Mouse (Mus musculus) layer of hippocampus, postnatal 10 days (tissue): ENCODE data around the gene Gpr84. TPM values are rescaled to one million over a fixed set of nuclear protein-coding genes. Genes with fewer than 3 reads are reported as not detected.

Experiments used
- DNase-seq, 2 experiments: peaks; one replicate each; pipeline ENCODE4 v3.0.0; 2021; ENCODE audit warnings: low spot score in 2 of 2
- total RNA-seq, 2 experiments: library from RNA; stranded (reverse); gene quantifications; 2 replicates each; pipeline ENCODE4 v1.2.3; 2021

Gpr84 gene
- total RNA-seq, 2 experiments from 2014 or later, result 0.89 to 1.0 TPM

- no peak for DNase-seq
Measured at GRCm38 (mm10) chr15:103308056-103308875, 2.1 kb downstream of the Gpr84 start.

GRCm38 (mm10) chr15:103307125-103307524, 3.3 kb downstream of the Gpr84 start:
- DNase-seq, result peak; percentile 96

GRCm38 (mm10) chr15:103305792-103306645, 4.4 kb downstream of the Gpr84 start:
- DNase-seq, result no peak

- DNase-seq, result peak; percentile 97
Measured at GRCm38 (mm10) chr15:103305070-103305678, 5.2 kb downstream of the Gpr84 start.

- no peak for DNase-seq
Measured at GRCm38 (mm10) chr15:103304616-103304969, 5.8 kb downstream of the Gpr84 start.

- DNase-seq, result no peak
Measured at GRCm38 (mm10) chr15:103303916-103304615, 6.3 kb downstream of the Gpr84 start.

GRCm38 (mm10) chr15:103302341-103303021, 7.9 kb downstream of the Gpr84 start:
- DNase-seq, result no peak

- no peak for DNase-seq
Measured at GRCm38 (mm10) chr15:103301547-103302340, 8.7 kb downstream of the Gpr84 start.

- no peak for DNase-seq
Measured at GRCm38 (mm10) chr15:103301046-103301445, 9.4 kb downstream of the Gpr84 start.

- no peak for DNase-seq
Measured at GRCm38 (mm10) chr15:103300560-103300959, 9.9 kb downstream of the Gpr84 start.

GRCm38 (mm10) chr15:103300067-103300471, 10.3 kb downstream of the Gpr84 start:
- peak in 1 of 2 experiments; percentile 69 for DNase-seq

- DNase-seq, result no peak
Measured at GRCm38 (mm10) chr15:103299644-103300043, 10.8 kb downstream of the Gpr84 start.

GRCm38 (mm10) chr15:103298861-103299616, 11.4 kb downstream of the Gpr84 start:
- DNase-seq, result no peak

GRCm38 (mm10) chr15:103298026-103298425, 12.4 kb downstream of the Gpr84 start:
- DNase-seq, result no peak

GRCm38 (mm10) chr15:103297313-103297712, 13.1 kb downstream of the Gpr84 start:
- no peak for DNase-seq

GRCm38 (mm10) chr15:103295851-103296250, 14.6 kb downstream of the Gpr84 start:
- DNase-seq, result no peak

- no peak for DNase-seq
Measured at GRCm38 (mm10) chr15:103294649-103295048, 15.8 kb downstream of the Gpr84 start.

- DNase-seq, result no peak
Measured at GRCm38 (mm10) chr15:103293375-103293774, 17.0 kb downstream of the Gpr84 start.
